Mouse (Mus musculus) limb, embryonic 13.5 days (tissue): ENCODE measurements around the gene Sufu. TPM values are rescaled to one million over a fixed set of nuclear protein-coding genes. Genes with fewer than 3 reads are reported as not detected.

ENCODE experiments used
- ATAC-seq: fragments of 200-750 bp; cut with Nextera tagmentation; 2 replicates; pipeline ENCODE4 v1.8.0; 2017; ENCODE audit warnings: low read depth, moderate number of reproducible peaks, moderate TSS enrichment; ENCODE audit not compliant: low FRiP score
- H3K27ac ChIP-seq: fragments of 300-500 bp; sonication (generic); 2 replicates; pipeline ENCODE4 v1.5.1; 2015; ENCODE audit warnings: inconsistent platforms, mild to moderate bottlenecking, moderate library complexity
- H3K27me3 ChIP-seq: fragments of 300-500 bp; sonication (generic); 2 replicates; pipeline ENCODE4 v1.6.1; 2015; ENCODE audit warnings: mild to moderate bottlenecking, inconsistent platforms
- H3K36me3 ChIP-seq: fragments of 300-500 bp; sonication (generic); 2 replicates; pipeline ENCODE4 v1.6.1; 2015; ENCODE audit warnings: inconsistent platforms, mild to moderate bottlenecking, moderate library complexity
- H3K4me1 ChIP-seq: fragments of 300-500 bp; sonication (generic); 2 replicates; pipeline ENCODE4 v1.6.1; 2015; ENCODE audit warnings: inconsistent platforms
- H3K4me2 ChIP-seq: fragments of 300-500 bp; sonication (generic); replicated peaks from 2 replicates; pipeline ENCODE4 v1.6.1; 2015; ENCODE audit warnings: inconsistent platforms, mild to moderate bottlenecking, moderate library complexity
- H3K4me3 ChIP-seq: fragments of 300-500 bp; sonication (generic); 2 replicates; pipeline ENCODE4 v1.5.1; 2015; ENCODE audit warnings: moderate library complexity, mild to moderate bottlenecking, inconsistent platforms
- H3K9ac ChIP-seq: fragments of 300-500 bp; sonication (generic); 2 replicates; pipeline ENCODE4 v1.6.1; 2015; ENCODE audit warnings: mild to moderate bottlenecking, inconsistent platforms
- H3K9me3 ChIP-seq: fragments of 300-500 bp; sonication (generic); 2 replicates; pipeline ENCODE4 v1.6.1; 2016; ENCODE audit warnings: inconsistent platforms
- WGBS: fragments of 180-500 bp; shearing (Covaris S2); methylation state at CpG from one replicate; pipeline ENCODE4 v1.1.7; 2015; 5-methylcytosine and 5-hydroxymethylcytosine counted together
- polyA plus RNA-seq: library from polyadenylated mRNA; unstranded; fragments of >200 nt; fragmentation: Nextera tagmentation; extraction: Ambion mirVana; gene quantifications from 2 replicates; pipeline ENCODE4 v1.2.1, GENCODE M21; 2015

The Sufu gene
- polyA plus RNA-seq, 1 experiment from 2014 or later = 38.8 TPM

GRCm38 (mm10) chr19:46514387-46514786, 117.7 kb downstream of the Sufu start:
- Histone ChIP-seq H3K9ac (no peak overlapping the region), H3K36me3 (peaks cover 62% of the 10 kb centered on the region), H3K4me2 (no peak overlapping the region), H3K27me3 (no peaks in the 10 kb centered on the region), H3K27ac (no peak overlapping the region), H3K9me3 (no peaks in the 10 kb centered on the region), H3K4me3 (no peak overlapping the region), H3K4me1 (peaks cover 42% of the 10 kb centered on the region)
- WGBS = 84% methylated on average over 12 of the region's 12 CpGs
- no peak for ATAC-seq

GRCm38 (mm10) chr19:46515287-46515821, 118.7 kb downstream of the Sufu start:
- no peaks in the 10 kb centered on the region for H3K27me3 ChIP-seq
- no peak overlapping the region for H3K4me3 ChIP-seq
- H3K9me3 ChIP-seq = no peaks in the 10 kb centered on the region
- no peak overlapping the region for H3K27ac ChIP-seq
- peaks cover 32% of the 10 kb centered on the region for H3K4me1 ChIP-seq
- no peak overlapping the region for H3K4me2 ChIP-seq
- H3K9ac ChIP-seq = no peak overlapping the region
- H3K36me3 ChIP-seq = peaks cover 53% of the 10 kb centered on the region
- no peak for ATAC-seq
- WGBS = 89% methylated on average over 24 of the region's 24 CpGs

GRCm38 (mm10) chr19:46516667-46517528, 120.2 kb downstream of the Sufu start:
- Histone ChIP-seq H3K27ac (no peak overlapping the region), H3K36me3 (peaks cover 42% of the 10 kb centered on the region)
- 69% methylated on average over 3 of the region's 3 CpGs for WGBS

DNA sequence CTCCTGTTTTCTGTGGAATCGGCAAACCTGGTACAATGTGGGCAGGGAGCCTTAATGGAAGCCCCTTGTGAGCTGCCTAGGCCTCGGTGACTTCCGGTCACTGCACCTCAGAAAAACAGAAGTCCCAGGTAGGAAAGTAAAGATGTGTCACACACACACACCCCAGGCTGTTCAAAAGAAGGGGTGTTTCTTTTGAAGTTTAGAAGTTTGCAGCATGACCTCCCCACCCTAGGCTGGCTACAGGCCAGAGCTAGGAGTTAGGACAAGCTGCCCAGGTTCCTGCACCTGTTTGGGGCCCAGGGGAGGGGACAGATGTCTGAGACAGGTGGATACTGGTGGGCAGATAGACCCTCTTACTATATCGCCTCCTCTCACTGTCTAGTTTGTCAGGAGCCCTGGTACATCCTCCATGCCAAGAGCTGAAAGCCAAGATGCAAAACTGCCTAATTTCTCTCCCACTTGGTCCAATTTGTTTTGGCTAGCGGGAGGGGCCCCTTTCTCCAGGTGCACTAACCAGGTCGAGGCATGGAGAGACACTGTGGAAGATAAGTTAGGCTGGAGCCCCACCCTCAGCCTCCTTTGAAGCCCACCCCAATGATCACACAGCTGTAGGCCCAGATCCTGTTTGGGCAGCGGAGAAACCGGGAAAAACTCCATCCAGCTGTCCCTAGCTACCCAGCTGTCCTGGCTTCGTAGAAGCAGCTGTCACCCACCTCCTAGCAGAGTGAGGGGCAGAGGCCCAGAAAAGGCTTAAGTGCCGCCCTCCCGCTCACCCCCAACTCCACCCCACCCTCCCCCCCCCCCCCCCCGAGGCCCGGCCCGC, 121.0 kb downstream of the Sufu start:
- peak; percentile 67 for ATAC-seq
- Histone ChIP-seq H3K4me2 (peak overlapping the region; percentile 60), H3K27me3 (no peaks in the 10 kb centered on the region), H3K9ac (no peak overlapping the region; the same call in 1 of the 2 replicates), H3K36me3 (peaks cover 33% of the 10 kb centered on the region), H3K4me1 (peaks cover 33% of the 10 kb centered on the region), H3K27ac (peak overlapping the region; percentile 55; the same call in 1 of the 2 replicates), H3K9me3 (no peaks in the 10 kb centered on the region), H3K4me3 (peak overlapping the region; percentile 20)
- 28% methylated on average over 11 of the region's 14 CpGs for WGBS

More at GRCm38 (mm10) chr19:46516667-46517528, 120.2 kb downstream of the Sufu start:
- no peak for ATAC-seq
- Histone ChIP-seq H3K27me3 (no peaks in the 10 kb centered on the region), H3K4me1 (peaks cover 27% of the 10 kb centered on the region), H3K9me3 (no peaks in the 10 kb centered on the region), H3K4me3 (no peak overlapping the region), H3K4me2 (no peak overlapping the region), H3K9ac (no peak overlapping the region; the same call in 1 of the 2 replicates)

DNA sequence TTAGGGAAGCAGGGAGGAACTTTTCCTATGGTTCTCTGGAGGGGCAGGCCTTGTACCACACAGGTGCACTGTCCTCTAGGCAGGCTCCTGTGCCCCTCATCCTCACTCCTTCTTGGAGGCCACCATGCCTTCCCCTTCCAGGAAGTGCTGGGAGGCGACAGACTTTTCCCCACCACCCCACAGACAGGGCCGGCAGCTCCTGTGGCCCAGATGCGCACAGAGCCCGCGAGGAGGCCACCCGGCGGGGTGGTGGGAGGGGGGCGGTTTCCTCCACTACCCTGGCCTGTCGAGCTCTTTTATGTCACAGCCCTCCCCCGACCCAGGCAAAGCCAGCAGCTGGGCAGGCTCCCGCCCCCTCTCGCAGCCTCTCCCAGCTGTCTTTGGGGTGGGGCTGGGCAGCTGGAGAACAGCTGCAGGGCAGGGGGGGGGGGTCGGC, 121.7 kb downstream of the Sufu start:
- Histone ChIP-seq H3K4me2 (peak overlapping the region; percentile 60), H3K27ac (peak overlapping the region; percentile 55; the same call in 1 of the 2 replicates), H3K4me1 (peaks cover 39% of the 10 kb centered on the region), H3K9ac (peak overlapping the region; percentile 5; the same call in 1 of the 2 replicates), H3K27me3 (no peaks in the 10 kb centered on the region), H3K9me3 (no peaks in the 10 kb centered on the region), H3K36me3 (peaks cover 27% of the 10 kb centered on the region), H3K4me3 (peak overlapping the region; percentile 20)
- WGBS = 0% methylated on average over 8 of the region's 13 CpGs
- peak; percentile 76 for ATAC-seq

GRCm38 (mm10) chr19:46518828-46519621, 122.3 kb downstream of the Sufu start:
- Histone ChIP-seq H3K36me3 (peaks cover 21% of the 10 kb centered on the region), H3K4me2 (peak overlapping the region; percentile 60), H3K9ac (peak overlapping the region; percentile 5; the same call in 1 of the 2 replicates), H3K27ac (peak overlapping the region; percentile 55; the same call in 1 of the 2 replicates), H3K27me3 (no peaks in the 10 kb centered on the region), H3K9me3 (no peaks in the 10 kb centered on the region), H3K4me3 (peak overlapping the region; percentile 20; the same call in 1 of the 2 replicates), H3K4me1 (peaks cover 45% of the 10 kb centered on the region)
- ATAC-seq = no peak
- WGBS = 15% methylated on average over 5 of the region's 5 CpGs

- Histone ChIP-seq H3K27me3 (no peaks in the 10 kb centered on the region), H3K9me3 (no peaks in the 10 kb centered on the region), H3K4me3 (no peak overlapping the region), H3K27ac (no peak overlapping the region), H3K36me3 (no peaks in the 10 kb centered on the region), H3K4me2 (no peak overlapping the region), H3K4me1 (peaks cover 72% of the 10 kb centered on the region), H3K9ac (no peak overlapping the region)
- no peak for ATAC-seq
These were observed 125.0 kb downstream of the Sufu start for GRCm38 (mm10) chr19:46521698-46522097.

GRCm38 (mm10) chr19:46522433-46523044, 125.8 kb downstream of the Sufu start:
- Histone ChIP-seq H3K27ac (no peak overlapping the region), H3K4me2 (peak overlapping the region; percentile 25; the same call in 1 of the 2 replicates), H3K9me3 (no peaks in the 10 kb centered on the region), H3K9ac (no peak overlapping the region), H3K4me3 (no peak overlapping the region), H3K27me3 (no peaks in the 10 kb centered on the region), H3K4me1 (peaks cover 68% of the 10 kb centered on the region), H3K36me3 (no peaks in the 10 kb centered on the region)
- ATAC-seq = no peak
- WGBS = 35% methylated on average over 15 of the region's 15 CpGs

DNA sequence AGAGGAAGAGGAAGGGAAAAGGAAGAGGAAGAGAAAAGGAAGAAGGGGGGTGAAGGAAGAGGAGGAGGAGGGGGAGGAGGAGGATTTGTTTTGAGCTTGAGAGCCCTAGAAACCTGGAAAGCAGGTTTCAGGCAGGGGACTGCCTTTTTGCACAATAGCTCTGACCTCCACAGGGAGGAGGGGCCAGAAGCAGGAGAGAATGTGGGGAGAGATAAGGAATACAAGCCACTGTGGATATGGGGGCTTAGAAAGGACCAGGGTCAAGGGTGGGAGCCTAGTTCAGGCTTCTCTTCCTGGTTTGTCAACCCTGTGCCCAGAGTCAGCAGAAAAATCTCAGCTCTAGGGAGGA, 126.4 kb downstream of the Sufu start:
- Histone ChIP-seq H3K27ac (peak overlapping the region; percentile 70), H3K9me3 (no peaks in the 10 kb centered on the region), H3K27me3 (no peaks in the 10 kb centered on the region), H3K9ac (0 out of 2 replicates have a peak overlapping the region, but pooled peaks have one; percentile 25), H3K4me1 (peaks cover 68% of the 10 kb centered on the region), H3K4me3 (peak overlapping the region; percentile 27), H3K36me3 (no peaks in the 10 kb centered on the region), H3K4me2 (peak overlapping the region; percentile 64)
- ATAC-seq = no peak

- peak overlapping the region; percentile 64 for H3K4me2 ChIP-seq
- peaks cover 68% of the 10 kb centered on the region for H3K4me1 ChIP-seq
- ATAC-seq = peak; percentile 90
- no peaks in the 10 kb centered on the region for H3K36me3 ChIP-seq
- H3K27ac ChIP-seq = peak overlapping the region; percentile 70
- no peaks in the 10 kb centered on the region for H3K27me3 ChIP-seq
- no peaks in the 10 kb centered on the region for H3K9me3 ChIP-seq
- H3K9ac ChIP-seq = peak overlapping the region; percentile 43
- peak overlapping the region; percentile 27 for H3K4me3 ChIP-seq
- WGBS = 9% methylated on average over 20 of the region's 20 CpGs
These were observed 126.9 kb downstream of the Sufu start for GRCm38 (mm10) chr19:46523480-46524151.
